Mouse (Mus musculus) ES-E14 (cell line): ENCODE measurements around the gene Cops3.

Source experiments
- CHD2 ChIP-seq: IDR thresholded peaks from 2 replicates; pipeline ENCODE4 v1.6.1; 2014; ENCODE audit warnings: mild to moderate bottlenecking, low read depth, low read length, inconsistent platforms
- HCFC1 ChIP-seq: IDR thresholded peaks from 2 replicates; pipeline ENCODE4 v1.6.1; 2012; ENCODE audit warnings: low read length, inconsistent platforms, borderline replicate concordance; ENCODE audit not compliant: insufficient read depth
- MAFK ChIP-seq: IDR thresholded peaks from 2 replicates; pipeline ENCODE4 v1.6.1; 2014; ENCODE audit warnings: mild to moderate bottlenecking, low read depth, low read length, inconsistent platforms; ENCODE audit not compliant: insufficient read depth
- ZC3H11A ChIP-seq: IDR thresholded peaks from 2 replicates; pipeline ENCODE4 v1.6.1; 2012; ENCODE audit warnings: low read depth, mild to moderate bottlenecking, inconsistent platforms, low read length, borderline replicate concordance
- ZNF384 ChIP-seq: IDR thresholded peaks from 2 replicates; pipeline ENCODE4 v1.6.1; 2012; ENCODE audit warnings: low read depth, low read length, inconsistent platforms

DNA sequence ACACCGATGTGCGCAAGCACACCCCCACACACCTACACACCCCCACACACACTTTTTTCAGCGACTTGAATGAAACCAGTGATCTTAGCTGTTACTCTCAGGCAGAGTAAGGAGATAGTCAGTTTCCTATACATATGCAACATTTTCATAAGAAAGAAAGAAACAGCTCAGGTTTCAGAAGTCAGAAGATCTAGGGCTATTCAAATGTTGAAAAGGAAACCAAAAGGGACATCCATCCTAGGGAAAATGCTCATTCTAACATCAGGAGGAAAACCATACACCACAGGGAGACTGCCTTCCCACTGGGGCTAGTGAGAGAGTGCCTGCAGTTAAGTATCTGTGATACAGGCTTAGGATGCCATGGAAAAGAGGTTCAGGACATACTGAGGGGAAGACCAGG lies 18.0 kb downstream of the Cops3 start:
- TF ChIP-seq ZNF384 (no peak), CHD2 (no peak), MAFK (no peak), ZC3H11A (no peak), HCFC1 (no peak)
